Mouse (Mus musculus) cerebellum, postnatal 25 days (tissue): Measurements from ENCODE around the gene Numb.
"Not testable (repeated sequence)": the region's sequence is repeated elsewhere in the genome, so short reads cannot be mapped to it uniquely, and the experiment has no call there.

Source experiments
- DNase-seq, 2 experiments: peaks; one replicate each; pipeline ENCODE4 v3.0.0; 2021; ENCODE audit warnings: mixed read lengths in 2 of 2

Numb gene

GRCm38 (mm10) chr12:83921535-83922381 is at the start of gene Numb:
TSS of gene Numb (minus strand) at chr12:83921934.
- DNase-seq: peak; percentile 98

DNA sequence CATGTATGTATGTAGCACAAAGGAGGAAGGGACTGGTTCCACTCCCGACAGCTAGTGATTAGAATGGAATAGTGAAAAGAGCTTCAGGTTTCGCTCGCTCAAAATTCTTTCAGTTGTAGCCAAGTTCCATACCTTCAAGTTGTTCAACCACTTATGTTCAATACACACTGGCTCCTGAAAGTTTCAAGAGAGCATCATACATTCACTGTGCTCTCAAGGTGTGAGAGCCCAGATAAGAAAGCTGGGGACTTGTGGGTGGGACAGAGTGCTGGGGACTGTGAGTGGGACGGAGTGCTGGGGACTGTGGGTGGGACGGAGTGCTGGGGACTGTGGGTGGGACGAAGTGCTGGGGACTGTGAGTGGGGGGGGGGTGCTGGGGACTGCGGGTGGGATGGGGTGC is 43.5 kb upstream of the Numb start:
- no peak for DNase-seq

- DNase-seq: no peak
Observed at GRCm38 (mm10) chr12:83958278-83958677, 36.5 kb upstream of the Numb start.

- peak in 1 of 2 experiments; percentile 25 for DNase-seq
Observed at GRCm38 (mm10) chr12:83951711-83952575, 30.2 kb upstream of the Numb start.

DNA sequence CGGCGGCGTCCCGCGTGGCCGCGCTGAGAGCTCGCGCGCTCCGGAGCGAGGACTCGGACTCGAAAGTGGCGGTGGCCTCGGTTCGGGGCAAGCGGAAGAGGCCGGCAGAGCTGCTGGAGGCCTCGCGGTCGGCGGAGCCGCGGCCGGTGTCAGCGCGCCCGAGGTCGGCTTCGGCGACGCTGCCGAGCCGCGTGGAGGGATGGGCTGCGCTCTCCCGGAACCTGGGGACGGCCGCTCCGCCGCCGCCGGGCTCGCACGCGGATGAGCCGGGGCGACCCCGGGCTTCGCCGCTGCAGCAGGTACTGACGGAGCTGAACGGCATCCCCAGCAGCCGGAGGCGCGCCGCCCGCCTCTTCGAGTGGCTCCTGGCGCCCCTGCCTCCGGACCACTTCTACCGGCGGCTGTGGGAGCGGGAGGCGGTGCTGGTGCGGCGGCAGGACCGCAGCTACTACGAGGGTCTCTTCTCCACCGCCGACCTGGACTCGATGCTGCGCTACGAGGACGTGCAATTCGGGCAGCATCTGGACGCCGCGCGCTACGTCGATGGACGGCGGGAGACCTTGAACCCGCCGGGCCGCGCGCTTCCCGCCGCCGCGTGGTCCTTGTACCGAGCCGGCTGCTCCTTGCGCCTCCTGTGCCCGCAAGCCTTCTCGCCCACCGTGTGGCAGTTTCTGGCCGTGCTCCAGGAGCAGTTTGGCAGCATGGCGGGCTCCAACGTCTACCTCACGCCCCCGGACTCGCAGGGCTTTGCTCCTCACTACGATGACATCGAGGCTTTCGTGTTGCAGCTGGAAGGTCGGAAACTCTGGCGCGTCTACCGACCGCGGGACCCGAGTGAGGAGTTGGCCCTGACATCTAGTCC is 29.3 kb upstream of the Numb start:
- DNase-seq: peak; percentile 50 to 63

DNA sequence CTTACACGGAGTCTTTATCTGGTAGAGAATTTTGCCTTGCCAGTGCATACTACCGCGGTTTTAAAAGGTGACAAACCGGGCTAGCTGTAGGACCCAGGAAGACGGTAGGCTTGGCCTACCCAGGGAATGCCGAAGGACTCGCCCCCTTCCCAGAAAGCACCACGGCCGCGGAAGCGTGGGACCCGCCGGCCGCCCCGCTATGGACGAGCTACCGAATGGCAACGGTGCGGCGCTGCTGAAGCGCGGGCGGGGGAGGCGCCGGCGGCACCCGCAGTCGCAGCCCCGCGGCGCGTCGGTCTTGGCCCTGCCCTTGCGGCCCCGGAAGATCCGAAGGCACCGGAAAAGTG is 28.7 kb upstream of the Numb start, which contains the start of gene Riox1:
Riox1 (plus strand) TSS at position 116 of the 347 bp plus-strand sequence.
- DNase-seq: peak; percentile 88 to 93

DNA sequence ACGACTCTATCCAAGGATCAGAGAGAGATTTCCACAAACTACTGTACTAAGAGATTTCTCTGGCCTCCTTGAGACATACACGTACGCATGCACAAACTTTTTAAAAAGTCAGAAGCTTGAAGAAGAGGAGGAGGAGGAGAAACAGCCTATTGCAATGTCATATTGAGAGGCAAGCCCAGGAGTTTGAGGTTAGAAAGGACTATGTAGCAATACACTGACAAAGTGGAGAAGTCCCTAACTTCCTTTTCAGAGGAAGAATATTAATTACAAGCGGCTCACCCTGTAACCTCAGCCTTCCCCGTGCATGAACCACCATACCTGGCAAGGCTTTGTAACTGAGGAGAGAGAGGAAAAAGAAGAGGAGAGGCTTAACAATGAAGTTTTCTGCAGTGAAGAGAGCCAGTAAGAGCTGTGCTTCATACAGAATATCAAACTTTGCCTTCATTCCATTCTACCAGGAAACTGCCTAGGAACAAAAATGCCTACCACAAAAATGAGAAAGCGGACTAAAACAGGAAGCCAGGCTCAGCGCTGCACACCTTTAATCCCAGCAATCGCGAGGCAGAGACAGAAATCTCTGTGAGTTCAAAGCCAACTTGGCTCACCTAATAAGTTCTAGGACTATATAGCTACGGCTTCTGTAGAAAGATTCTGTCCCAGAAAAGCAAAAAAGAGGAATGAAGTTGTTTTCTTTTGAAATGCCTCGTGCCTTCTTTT is 28.2 kb upstream of the Numb start:
- no peak for DNase-seq

- DNase-seq: no peak
Observed at GRCm38 (mm10) chr12:83949043-83949442, 27.3 kb upstream of the Numb start.

DNA sequence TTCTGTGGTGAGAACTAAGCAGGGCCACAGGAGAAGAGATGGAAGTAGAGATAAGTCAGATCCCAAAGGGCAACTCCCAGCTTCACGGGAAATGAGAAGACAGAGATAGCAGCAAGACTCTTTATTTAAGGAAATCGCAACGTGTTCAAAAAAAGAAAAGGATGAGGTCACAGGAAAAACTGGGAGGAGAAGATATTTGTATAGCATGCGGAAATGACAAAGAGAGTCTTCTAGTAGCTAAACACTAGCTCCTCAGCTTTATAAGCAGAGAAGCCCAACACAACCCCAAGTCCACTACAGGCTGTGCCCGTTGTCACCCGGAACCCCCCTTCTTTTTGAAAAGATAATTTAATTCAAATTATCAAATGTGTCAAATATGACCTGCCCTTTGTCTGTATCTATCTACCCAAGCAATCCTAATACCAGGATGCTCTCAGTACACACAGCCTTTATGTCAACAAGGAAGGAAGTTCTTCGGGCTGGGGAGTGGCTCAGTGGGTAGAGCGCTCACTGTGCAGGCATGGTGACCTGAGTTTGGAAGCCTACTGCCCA is 25.6 kb upstream of the Numb start:
- no peak for DNase-seq

- no peak for DNase-seq
Observed at GRCm38 (mm10) chr12:83941938-83942337, 20.2 kb upstream of the Numb start.

DNA sequence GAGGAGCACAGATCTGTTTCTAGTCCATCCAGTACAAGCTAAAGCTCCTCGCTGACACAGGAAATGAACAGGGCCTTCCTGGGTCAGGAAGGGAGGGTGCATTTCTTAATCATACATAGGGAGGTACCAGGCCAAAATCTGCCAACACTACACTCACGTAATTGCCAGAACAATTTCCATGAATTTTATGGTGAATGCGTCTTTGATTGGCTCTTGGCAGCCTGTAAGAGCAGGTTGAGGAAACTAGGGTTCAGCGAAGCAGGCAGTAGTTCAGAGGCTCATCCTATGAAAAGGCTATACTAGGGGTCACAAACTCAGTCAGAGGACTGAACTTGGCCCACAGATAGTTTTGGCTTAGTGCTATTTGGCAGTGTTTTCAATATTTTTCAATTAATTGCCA is 18.3 kb upstream of the Numb start:
- no peak for DNase-seq

DNA sequence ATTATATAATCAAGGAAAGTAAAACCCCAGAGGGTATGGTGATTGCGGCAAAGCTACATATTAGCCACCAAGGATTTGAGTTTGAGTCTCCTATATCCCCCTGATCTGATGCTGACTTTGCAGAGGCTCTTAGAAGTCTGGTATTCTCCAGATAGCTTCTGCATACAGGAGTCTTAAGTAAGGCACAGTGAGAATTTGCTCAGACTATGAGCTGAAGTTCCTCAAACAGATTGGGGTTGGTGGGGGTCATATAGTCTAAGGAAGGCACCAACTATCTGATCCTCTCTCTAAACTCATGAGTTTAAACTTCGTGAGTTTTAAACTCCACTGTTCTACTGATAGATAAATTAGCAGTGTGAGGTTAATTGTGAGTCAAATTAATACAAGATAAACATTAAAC is 17.6 kb upstream of the Numb start:
- DNase-seq: no peak

DNA sequence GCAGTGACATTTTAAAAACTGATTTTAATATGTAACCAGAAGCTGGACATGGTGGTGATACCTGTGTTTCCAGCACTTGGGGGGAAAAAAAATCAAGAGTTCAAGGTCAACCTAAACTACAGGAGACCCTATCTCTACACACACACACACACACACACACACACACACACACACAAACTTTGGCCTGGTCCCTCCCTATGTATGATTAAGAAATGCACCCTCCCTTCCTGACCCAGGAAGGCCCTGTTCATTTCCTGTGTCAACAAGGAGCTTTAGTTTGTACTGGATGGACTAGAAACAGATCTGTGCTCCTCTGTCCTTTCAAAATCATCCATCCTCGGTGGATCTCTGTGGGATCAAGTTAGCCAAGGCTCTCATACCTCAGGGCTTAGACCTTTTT is 16.9 kb upstream of the Numb start:
- not testable (repeated sequence) for DNase-seq

DNA sequence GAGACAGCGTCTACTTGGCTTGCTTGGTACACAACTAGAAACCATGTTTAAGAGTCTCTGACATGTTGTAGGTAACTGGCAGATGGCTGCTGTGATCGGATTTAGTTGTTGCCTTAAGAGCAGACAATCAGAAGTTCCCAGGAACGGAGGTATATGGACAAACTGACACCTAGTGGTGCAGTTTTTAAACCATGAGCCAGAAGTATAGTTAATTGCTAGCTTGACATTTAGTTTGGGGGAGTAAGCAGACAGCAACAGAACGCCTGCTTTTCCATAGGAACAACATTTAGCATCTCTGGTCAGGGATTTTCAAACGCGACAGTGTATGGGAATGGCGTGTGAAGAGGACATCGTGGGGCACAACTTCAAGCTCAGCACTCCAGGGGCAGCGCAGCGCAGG is 15.9 kb upstream of the Numb start:
- DNase-seq: no peak

DNA sequence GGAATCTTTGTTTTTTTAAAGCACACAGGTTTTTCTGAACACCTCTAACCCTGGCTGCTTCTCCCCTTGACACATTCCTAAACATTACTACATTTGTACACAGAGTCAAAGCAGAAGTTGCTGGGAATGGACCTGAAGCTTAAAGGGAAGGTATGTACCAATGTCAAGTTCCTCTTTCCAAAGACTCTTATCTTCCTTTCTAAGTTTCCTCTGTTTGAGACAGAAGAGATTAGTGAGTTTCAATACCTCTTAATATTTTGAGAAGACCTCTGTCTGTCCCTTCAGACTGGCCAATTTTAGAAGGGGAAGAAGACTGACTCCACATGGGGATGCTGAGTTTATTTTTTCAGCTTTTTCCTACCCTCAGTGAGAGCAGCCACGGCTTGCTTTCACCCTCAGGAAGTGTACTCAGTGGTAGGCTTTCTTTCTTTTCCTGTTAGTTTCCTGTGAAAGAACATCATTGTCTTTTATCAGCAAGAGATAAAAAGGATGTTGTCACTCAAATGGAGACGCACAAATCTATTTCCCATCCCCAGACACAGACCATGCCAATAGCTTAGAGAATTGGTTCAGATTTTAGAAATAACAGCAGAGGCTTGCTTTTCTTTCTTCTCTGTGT is 7.6 kb upstream of the Numb start:
- DNase-seq: no peak

DNA sequence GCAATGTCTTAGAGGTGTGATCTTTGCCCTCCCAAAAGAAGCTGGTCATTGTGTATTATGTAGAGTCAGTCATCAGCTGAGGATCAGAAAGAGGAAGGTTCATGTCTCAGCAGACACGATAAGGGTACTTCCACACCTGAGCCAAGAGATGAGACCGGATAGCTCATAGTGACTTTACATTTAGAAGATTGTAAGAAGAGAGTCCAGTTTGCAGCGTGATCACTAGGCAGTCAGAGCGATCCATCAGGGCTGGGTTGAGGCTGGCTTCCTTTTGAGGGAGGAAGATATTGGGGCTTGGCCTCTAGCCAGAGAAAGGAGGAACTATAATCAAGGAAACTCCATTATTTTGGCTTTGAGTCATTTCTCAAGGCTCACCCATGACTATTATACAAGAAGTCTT is 6.0 kb upstream of the Numb start:
- DNase-seq: no peak

DNA sequence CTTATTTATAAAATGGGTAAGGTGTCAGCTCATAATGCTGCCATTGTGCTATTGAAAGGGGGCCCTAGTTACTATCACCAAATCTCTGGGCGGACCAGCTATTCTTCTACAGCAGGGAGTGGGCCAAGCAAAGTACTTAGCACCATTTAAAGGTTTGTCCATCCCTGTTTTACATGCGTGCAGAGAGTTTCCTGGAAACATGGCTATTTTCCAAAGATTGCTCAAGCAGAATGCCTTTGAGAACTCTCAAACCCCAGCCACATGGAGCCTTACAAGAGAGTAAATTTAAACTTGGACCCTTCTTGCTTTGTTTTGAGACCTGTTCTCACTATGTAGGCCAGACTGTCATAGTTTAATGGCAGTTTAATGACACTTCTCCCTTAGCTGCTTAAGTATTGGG is 4.3 kb upstream of the Numb start:
- DNase-seq: no peak

GRCm38 (mm10) chr12:83925160-83925703 is 3.5 kb upstream of the Numb start:
- DNase-seq: no peak

DNA sequence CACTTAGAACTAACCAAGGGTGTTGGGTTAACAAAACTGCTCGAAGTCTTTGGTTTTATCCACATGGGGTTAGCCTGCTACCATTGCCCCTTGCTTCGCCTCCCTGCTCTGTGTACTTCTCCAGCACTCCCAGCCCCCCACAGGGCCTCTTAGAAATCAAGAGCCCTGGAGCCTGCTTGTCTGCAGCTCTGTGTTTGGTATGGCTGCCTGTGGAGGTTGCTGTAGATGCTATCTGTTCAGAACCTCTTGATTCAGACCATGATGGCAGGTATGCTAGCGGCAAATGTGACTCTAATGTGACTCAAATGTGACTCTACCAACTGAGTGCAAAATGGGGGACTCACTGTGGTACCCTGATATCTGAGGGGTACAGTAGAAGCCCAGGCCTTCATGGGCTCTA is 2.6 kb upstream of the Numb start:
- DNase-seq: no peak

DNA sequence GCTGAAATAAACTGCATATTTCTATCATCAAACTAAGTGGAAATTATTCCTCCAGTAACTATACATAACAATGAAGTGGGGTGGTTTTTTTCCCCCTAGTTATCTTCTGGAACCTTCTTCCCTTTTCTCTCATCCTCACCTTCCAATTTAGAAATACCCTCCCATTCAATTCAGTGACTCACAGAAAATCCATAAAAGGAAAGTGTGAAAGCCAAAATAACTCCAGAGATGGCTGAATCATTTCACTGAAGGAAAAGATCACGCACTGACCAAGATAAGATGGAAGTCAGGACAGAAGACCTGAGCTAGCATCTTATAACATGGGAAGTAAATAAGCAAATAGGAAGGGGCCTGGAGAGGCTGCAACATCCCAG is 1.7 kb upstream of the Numb start:
- no peak for DNase-seq
